9 mouse cellular contexts compared by ENCODE assay signal in genomic region chr7:108934836-108935235, GRCm38 (mm10). TPM values are rescaled to one million over a fixed set of nuclear protein-coding genes. Genes with fewer than 3 reads are reported as not detected.
A peak's percentile ranks its signal among the peaks of the same experiment; 100 is the strongest.
DNase-seq lines count a peak whose midpoint lies in the region; ATAC-seq lines count a peak whose summit lies in the region.
"Had no signal": no experiment of that assay in that cellular context is flagged by ENCODE, and none has a peak within 500 bp of the region (broad histone marks: within the 10 kb centered on the region; RNA-seq: fewer than 3 reads in every experiment).

No protein-coding gene starts in this region.

- no peak for ATAC-seq in heart, embryonic 11.5 days (replicated peaks; ENCODE audit: insufficient number of reproducible peaks, low FRiP score, low TSS enrichment)
- 0 out of 2 replicates have a peak, but pooled peaks have one; percentile 11 for ATAC-seq in hindbrain, embryonic 13.5 days (ENCODE audit: low FRiP score)
- ATAC-seq in lung, embryonic 16.5 days (ENCODE audit: low read depth): no peak
- ATAC-seq in activated CD4-positive, CD25-positive, alpha-beta regulatory T cell, adult 4 months: no peak

- H3K9me3 ChIP-seq in heart, embryonic 11.5 days (replicated peaks; ENCODE audit: control insufficient read depth, low read length): no peaks in the 10 kb centered on the region
- H3K9me3 ChIP-seq in hindbrain, embryonic 13.5 days: no peaks in the 10 kb centered on the region
- no peaks in the 10 kb centered on the region for H3K9me3 ChIP-seq in lung, embryonic 16.5 days (ENCODE audit: control insufficient read depth, low read length)

- H3K4me1 ChIP-seq in heart, embryonic 11.5 days (ENCODE audit: control insufficient read depth, insufficient read depth, low read length): peaks cover 8% of the 10 kb centered on the region
- H3K4me1 ChIP-seq in hindbrain, embryonic 13.5 days (replicated peaks): peaks cover 22% of the 10 kb centered on the region
- H3K4me1 ChIP-seq in lung, embryonic 16.5 days (replicated peaks; ENCODE audit: control insufficient read depth, insufficient read depth, low read length): peaks cover 11% of the 10 kb centered on the region

- H3K36me3 ChIP-seq in heart, embryonic 11.5 days (ENCODE audit: control insufficient read depth, insufficient read depth, low read length): peaks cover 20% of the 10 kb centered on the region
- H3K36me3 ChIP-seq in hindbrain, embryonic 13.5 days: peaks cover 32% of the 10 kb centered on the region
- peaks cover 20% of the 10 kb centered on the region for H3K36me3 ChIP-seq in lung, embryonic 16.5 days (ENCODE audit: control insufficient read depth, insufficient read depth, low read length)

- peak overlapping the region; percentile 94 for H3K9ac ChIP-seq in heart, embryonic 11.5 days (ENCODE audit: low read depth, low read length)
- H3K9ac ChIP-seq in hindbrain, embryonic 13.5 days: peak overlapping the region; percentile 94
- peak overlapping the region; percentile 93 for H3K9ac ChIP-seq in lung, embryonic 16.5 days (ENCODE audit: low read length)

- no peaks in the 10 kb centered on the region for H3K27me3 ChIP-seq in heart, embryonic 11.5 days (ENCODE audit: control insufficient read depth, insufficient read depth, low read length)
- 0 out of 2 replicates have a peak, but pooled peaks cover 10% of the 10 kb centered on the region for H3K27me3 ChIP-seq in hindbrain, embryonic 13.5 days
- no peaks in the 10 kb centered on the region for H3K27me3 ChIP-seq in lung, embryonic 16.5 days (ENCODE audit: control insufficient read depth, insufficient read depth, low read depth, low read length)

- no peak overlapping the region for H3K27ac ChIP-seq in heart, embryonic 11.5 days (ENCODE audit: low read depth, low read length)
- H3K27ac ChIP-seq in hindbrain, embryonic 13.5 days: peak overlapping the region; percentile 88; the same call in 1 of the 2 replicates
- peak overlapping the region; percentile 34 for H3K27ac ChIP-seq in lung, embryonic 16.5 days (ENCODE audit: low read length)

- DNase-seq in heart, adult 11 months: no peak
- peak; percentile 28 for DNase-seq in adipocyte (ENCODE audit: low spot score)
- DNase-seq in left cerebral cortex, adult 8-10 months (ENCODE audit: low spot score in 2 of 2): no peak
- DNase-seq in retina, embryonic 14.5 days (ENCODE audit: low spot score): no peak

- peak overlapping the region; percentile 92 for H3K4me2 ChIP-seq in heart, embryonic 11.5 days
- peak overlapping the region; percentile 94 for H3K4me2 ChIP-seq in hindbrain, embryonic 13.5 days
- peak overlapping the region; percentile 96 for H3K4me2 ChIP-seq in lung, embryonic 16.5 days (ENCODE audit: low read depth, low read length)

- peak overlapping the region; percentile 80 for H3K4me3 ChIP-seq in heart, embryonic 11.5 days (ENCODE audit: low read depth, low read length)
- peak overlapping the region; percentile 94 for H3K4me3 ChIP-seq in hindbrain, embryonic 13.5 days
- H3K4me3 ChIP-seq in lung, embryonic 16.5 days (ENCODE audit: low read length): peak overlapping the region; percentile 83

- 6% methylated on average over 8 of the region's 8 CpGs for WGBS in heart, embryonic 11.5 days (ENCODE audit: insufficient replicate concordance)
- 8% methylated on average over 8 of the region's 8 CpGs for WGBS in hindbrain, embryonic 13.5 days
- 1% methylated on average over 8 of the region's 8 CpGs for WGBS in lung, embryonic 16.5 days

RNA-seq across cellular contexts. Expression of gene Eif3f, which starts 0.6 kb away (rescaled TPM):
- polyA plus RNA-seq in heart, embryonic 11.5 days (2014; fragmentation: Nextera tagmentation; extraction: Ambion mirVana): 54.7 and 66.0 TPM in 2 replicates
- polyA plus RNA-seq in hindbrain, embryonic 13.5 days (2015; fragmentation: Nextera tagmentation; extraction: Ambion mirVana): 78.4 and 80.6 TPM in 2 replicates
- polyA plus RNA-seq in lung, embryonic 16.5 days (2015; fragmentation: Nextera tagmentation; extraction: Ambion mirVana): 79.4 and 80.3 TPM in 2 replicates
- 100 to 1,000 TPM; 101 to 102 (median 101) TPM for total RNA-seq in left cerebral cortex, adult 8-10 months (2022)
- polyA plus RNA-seq in activated CD4-positive, CD25-positive, alpha-beta regulatory T cell, adult 4 months (2017; shearing (Covaris generic)): 10 to 100 TPM; 34.6 to 48.4 TPM

RNA-seq across cellular contexts. Expression of gene Nlrp10, which starts 4.9 kb away (rescaled TPM):
- polyA plus RNA-seq in heart, embryonic 11.5 days (2014; fragmentation: Nextera tagmentation; extraction: Ambion mirVana): 5.2 and 5.6 TPM in 2 replicates
- polyA plus RNA-seq in hindbrain, embryonic 13.5 days (2015; fragmentation: Nextera tagmentation; extraction: Ambion mirVana): 0.04 TPM in 1 of 2 replicates, not detected in the other
- polyA plus RNA-seq in lung, embryonic 16.5 days (2015; fragmentation: Nextera tagmentation; extraction: Ambion mirVana): 1.0 and 1.1 TPM in 2 replicates
- total RNA-seq in left cerebral cortex, adult 8-10 months (2022): under 1 TPM; 0.33 to 0.57 (median 0.45) TPM
- under 1 TPM; 0.07 to 0.19 TPM for polyA plus RNA-seq in activated CD4-positive, CD25-positive, alpha-beta regulatory T cell, adult 4 months (2017; shearing (Covaris generic))

RNA-seq across cellular contexts. Expression of gene Tub, which starts 15.3 kb away (rescaled TPM):
- 0.45 and 0.63 TPM in 2 replicates for polyA plus RNA-seq in heart, embryonic 11.5 days (2014; fragmentation: Nextera tagmentation; extraction: Ambion mirVana)
- 41.3 and 42.7 TPM in 2 replicates for polyA plus RNA-seq in hindbrain, embryonic 13.5 days (2015; fragmentation: Nextera tagmentation; extraction: Ambion mirVana)
- 1.3 and 1.7 TPM in 2 replicates for polyA plus RNA-seq in lung, embryonic 16.5 days (2015; fragmentation: Nextera tagmentation; extraction: Ambion mirVana)
- total RNA-seq in left cerebral cortex, adult 8-10 months (2022): 100 to 1,000 TPM; 107 to 129 (median 115) TPM
- under 1 TPM; 0.24 to 0.29 TPM for polyA plus RNA-seq in activated CD4-positive, CD25-positive, alpha-beta regulatory T cell, adult 4 months (2017; shearing (Covaris generic))

RNA-seq across cellular contexts. Expression of gene Olfr519, which starts 40.6 kb away (rescaled TPM):
- polyA plus RNA-seq in heart, embryonic 11.5 days (2014; fragmentation: Nextera tagmentation; extraction: Ambion mirVana): not detected in 2 replicates
- polyA plus RNA-seq in hindbrain, embryonic 13.5 days (2015; fragmentation: Nextera tagmentation; extraction: Ambion mirVana): not detected in 2 replicates
- not detected in 2 replicates for polyA plus RNA-seq in lung, embryonic 16.5 days (2015; fragmentation: Nextera tagmentation; extraction: Ambion mirVana)
- not detected for total RNA-seq in left cerebral cortex, adult 8-10 months (2022)
- polyA plus RNA-seq in activated CD4-positive, CD25-positive, alpha-beta regulatory T cell, adult 4 months (2017; shearing (Covaris generic)): not detected
- total RNA-seq: neutrophil, adult 5-6 weeks had no signal

RNA-seq across cellular contexts. Expression of gene Olfr518, which starts 50.0 kb away (rescaled TPM):
- not detected in 2 replicates for polyA plus RNA-seq in heart, embryonic 11.5 days (2014; fragmentation: Nextera tagmentation; extraction: Ambion mirVana)
- not detected in 2 replicates for polyA plus RNA-seq in hindbrain, embryonic 13.5 days (2015; fragmentation: Nextera tagmentation; extraction: Ambion mirVana)
- polyA plus RNA-seq in lung, embryonic 16.5 days (2015; fragmentation: Nextera tagmentation; extraction: Ambion mirVana): not detected in 2 replicates
- total RNA-seq in left cerebral cortex, adult 8-10 months (2022): not detected
- polyA plus RNA-seq in activated CD4-positive, CD25-positive, alpha-beta regulatory T cell, adult 4 months (2017; shearing (Covaris generic)): not detected
- total RNA-seq: neutrophil, adult 5-6 weeks had no signal

Comparison
In these comparisons a context has a peak if more than half of its experiments do, and no peak if none do; other contexts are left out.
1. RNA of gene Tub, which starts 15.3 kb away (polyA plus RNA-seq): 41.3 to 42.7 TPM in hindbrain, embryonic 13.5 days; 1.3 to 1.7 TPM in lung, embryonic 16.5 days, 0.45 to 0.63 TPM in heart, embryonic 11.5 days and 0.24 to 0.29 TPM in activated CD4-positive, CD25-positive, alpha-beta regulatory T cell, adult 4 months; every median in the first group is over 10 times any median in the second.
2. Peak in every context shown above with its lines, with median percentiles within 50 percentile points of each other: H3K4me2 ChIP-seq, H3K4me3 ChIP-seq and H3K9ac ChIP-seq.